Comparison of ENCODE assay signal across 8 mouse cellular contexts in genomic region chr6:42264626-42265312, GRCm38 (mm10). TPM values are rescaled to one million over a fixed set of nuclear protein-coding genes. Genes with fewer than 3 reads are reported as not detected.
DNase-seq lines count a peak whose midpoint lies in the region; ATAC-seq and TF ChIP-seq lines count a peak whose summit lies in the region.

Casp2 (plus strand) TSS chr6:42264985.

- TF ChIP-seq CTCF in G1E (IDR thresholded peaks at IDR 0.05; ENCODE audit: low read depth, low read length) = peak; percentile 83
- peak; percentile 96 for TF ChIP-seq CTCF in layer of hippocampus, adult 2 months (conservative IDR thresholded peaks at IDR 0.05)
- peak; percentile 95 for TF ChIP-seq CTCF in lung, embryonic 14.5 days (IDR thresholded peaks at IDR 0.05; ENCODE audit: low read depth)
- peak; percentile 93 for TF ChIP-seq CTCF in olfactory bulb, adult 2 months (IDR thresholded peaks at IDR 0.05; ENCODE audit: insufficient read depth, low read depth, low read length)
- peak; percentile 63; the same call in 1 of the 2 replicates for TF ChIP-seq CTCF in thymus, adult 2 months (IDR thresholded peaks at IDR 0.05; ENCODE audit: borderline replicate concordance, control insufficient read depth, extremely low read depth, insufficient read depth, low read length, poor library complexity)

- H3K27ac ChIP-seq in forebrain, embryonic 16.5 days (ENCODE audit: low read length) = peak within 1 kb of the TSS; percentile 88
- H3K27ac ChIP-seq in layer of hippocampus, adult 2 months = peak within 1 kb of the TSS; percentile 94
- H3K27ac ChIP-seq in lung, embryonic 14.5 days (ENCODE audit: low read depth) = peak within 1 kb of the TSS; percentile 92
- peak within 1 kb of the TSS; percentile 93 for H3K27ac ChIP-seq in olfactory bulb, adult 2 months (ENCODE audit: insufficient read depth, low read depth, low read length)
- peak within 1 kb of the TSS; percentile 74 for H3K27ac ChIP-seq in thymus, adult 2 months (ENCODE audit: control insufficient read depth, insufficient read depth, low read length)

- H3K4me1 ChIP-seq in G1E (ENCODE audit: insufficient read depth, low read depth, low read length) = peaks cover 45% of the 10 kb centered on the region
- peaks cover 11% of the 10 kb centered on the region for H3K4me1 ChIP-seq in forebrain, embryonic 16.5 days (replicated peaks; ENCODE audit: control insufficient read depth, insufficient read depth, low read length)
- H3K4me1 ChIP-seq in lung, embryonic 14.5 days (ENCODE audit: insufficient read depth) = no peaks in the 10 kb centered on the region
- peaks cover 9% of the 10 kb centered on the region; the same call in 1 of the 2 replicates for H3K4me1 ChIP-seq in olfactory bulb, adult 2 months (ENCODE audit: control insufficient read depth, insufficient read depth, low read length)
- H3K4me1 ChIP-seq in thymus, adult 2 months (replicated peaks; ENCODE audit: control insufficient read depth, insufficient read depth, low read length) = peaks cover 2% of the 10 kb centered on the region; the same call in 1 of the 2 replicates

- peak within 1 kb of the TSS; percentile 96 for H3K4me2 ChIP-seq in forebrain, embryonic 16.5 days (ENCODE audit: low read length)
- H3K4me2 ChIP-seq in lung, embryonic 14.5 days = peak within 1 kb of the TSS; percentile 90

- WGBS in forebrain, embryonic 16.5 days = under 1% methylated on average over 49 of the region's 51 CpGs
- 0% methylated on average over 47 of the region's 51 CpGs for WGBS in lung, embryonic 14.5 days
- WGBS in olfactory bulb, adult 2 months = under 1% methylated on average over 51 of the region's 51 CpGs
- under 1% methylated on average over 51 of the region's 51 CpGs for WGBS in thymus, adult 2 months

- peak; percentile 88 for DNase-seq in G1E (ENCODE audit: low spot score)
- DNase-seq in cerebellum, adult 18-20 months = peak; percentile 98 to 100
- peak; percentile 95 to 97 for DNase-seq in heart, postnatal 36 days
- peak; percentile 98 to 99 for DNase-seq in layer of hippocampus, adult 2 months (ENCODE audit: low spot score in 2 of 2)
- peak; percentile 100 for DNase-seq in lung, embryonic 14.5 days
- peak; percentile 98 for DNase-seq in thymus, adult 2 months

- peak within 1 kb of the TSS; percentile 79 for H3K9ac ChIP-seq in forebrain, embryonic 16.5 days (replicated peaks; ENCODE audit: low read depth, low read length)
- peak within 1 kb of the TSS; percentile 92 for H3K9ac ChIP-seq in lung, embryonic 14.5 days

- peak; percentile 61 for TF ChIP-seq POLR2A in olfactory bulb, adult 2 months (IDR thresholded peaks at IDR 0.05; ENCODE audit: insufficient read depth, low read depth, low read length)
- TF ChIP-seq POLR2A in thymus, adult 2 months (IDR thresholded peaks at IDR 0.05; ENCODE audit: control insufficient read depth, extremely low read depth, insufficient read depth, low read length, poor library complexity) = peak; percentile 55

- peaks cover 27% of the 10 kb centered on the region for H3K36me3 ChIP-seq in G1E (replicated peaks)
- H3K36me3 ChIP-seq in forebrain, embryonic 16.5 days (ENCODE audit: control insufficient read depth, insufficient read depth) = peaks cover 11% of the 10 kb centered on the region
- H3K36me3 ChIP-seq in lung, embryonic 14.5 days (ENCODE audit: insufficient read depth) = peaks cover 26% of the 10 kb centered on the region
- H3K36me3 ChIP-seq in thymus, adult 2 months (ENCODE audit: control insufficient read depth, insufficient read depth, low read length) = peaks cover 27% of the 10 kb centered on the region

- 0 out of 2 replicates have a peak, but pooled peaks cover 5% of the 10 kb centered on the region for H3K27me3 ChIP-seq in G1E (ENCODE audit: insufficient read depth, low read length)
- no peaks in the 10 kb centered on the region for H3K27me3 ChIP-seq in forebrain, embryonic 16.5 days (replicated peaks; ENCODE audit: control insufficient read depth, insufficient read depth, low read length)
- no peaks in the 10 kb centered on the region for H3K27me3 ChIP-seq in lung, embryonic 14.5 days (ENCODE audit: insufficient read depth, low read length)
- no peaks in the 10 kb centered on the region for H3K27me3 ChIP-seq in thymus, adult 2 months (ENCODE audit: control insufficient read depth, insufficient read depth, low read length)

- no peaks in the 10 kb centered on the region for H3K9me3 ChIP-seq in G1E (replicated peaks)
- no peaks in the 10 kb centered on the region for H3K9me3 ChIP-seq in forebrain, embryonic 16.5 days (ENCODE audit: control insufficient read depth, low read length)
- H3K9me3 ChIP-seq in lung, embryonic 14.5 days (ENCODE audit: low read depth, low read length) = no peaks in the 10 kb centered on the region

- ATAC-seq in G1E (ENCODE audit: extremely low read depth, insufficient number of reproducible peaks, low FRiP score, poor library complexity, severe bottlenecking) = peak; percentile 92
- ATAC-seq in forebrain, embryonic 16.5 days = peak; percentile 99
- ATAC-seq in lung, embryonic 14.5 days (ENCODE audit: insufficient read depth) = peak; percentile 99

- peak within 1 kb of the TSS; percentile 96 for H3K4me3 ChIP-seq in G1E (ENCODE audit: low read depth, low read length)
- H3K4me3 ChIP-seq in forebrain, embryonic 16.5 days (replicated peaks; ENCODE audit: low read length) = peak within 1 kb of the TSS; percentile 71
- H3K4me3 ChIP-seq in layer of hippocampus, adult 2 months = peak within 1 kb of the TSS; percentile 73
- H3K4me3 ChIP-seq in lung, embryonic 14.5 days (ENCODE audit: low read depth, low read length) = peak within 1 kb of the TSS; percentile 84
- peak within 1 kb of the TSS; percentile 95 for H3K4me3 ChIP-seq in olfactory bulb, adult 2 months (ENCODE audit: insufficient read depth, low read depth, low read length)
- peak within 1 kb of the TSS; percentile 78 for H3K4me3 ChIP-seq in thymus, adult 2 months (ENCODE audit: control insufficient read depth, insufficient read depth, low read length)

- intact Hi-C loops in heart, postnatal 36 days (cut with DNase I) = loop anchor here (1.0 to 2.0 kb wide), 2 partner anchors 18 to 36 kb away; no protein-coding TSS in a partner anchor

RNA-seq across cellular contexts. Expression of gene Casp2, which starts in this region (rescaled TPM):
- total RNA-seq in G1E (2014; fragmentation: Nextera tagmentation) = 76.7 and 91.2 TPM in 2 replicates
- 64.4 and 66.5 TPM in 2 replicates for total RNA-seq in G1E (2017)
- polyA plus RNA-seq in G1E (2012) = 8.2 and 9.2 TPM in 2 replicates
- polyA plus RNA-seq in forebrain, embryonic 16.5 days (2015; fragmentation: Nextera tagmentation; extraction: Ambion mirVana) = 62.1 and 72.2 TPM in 2 replicates
- 10 to 100 TPM; 10.8 to 11.3 TPM for total RNA-seq in heart, postnatal 36 days (2021)
- total RNA-seq in layer of hippocampus, adult 2 months (2021) = 10 to 100 TPM; 22.7 to 25.8 TPM
- polyA plus RNA-seq in lung, embryonic 14.5 days (2014; fragmentation: Nextera tagmentation; extraction: Ambion mirVana) = 71.1 and 75.1 TPM in 2 replicates
- not detected in 2 replicates for polyA plus RNA-seq in olfactory bulb, adult 2 months (2012; ENCODE audit: insufficient read depth, insufficient read length, low replicate concordance, missing spikeins)
- polyA plus RNA-seq in thymus, adult 2 months (2012; rRNA removed) = 116 and 123 TPM in 2 replicates

Comparison
In these comparisons a context has a peak if more than half of its experiments do, and no peak if none do; other contexts are left out.
1. Peak in every context shown above with its lines: DNase-seq, ATAC-seq, H3K4me3 ChIP-seq and H3K27ac ChIP-seq.